Mouse (Mus musculus): ENCODE results near the gene Flt3. TPM values are rescaled to one million over a fixed set of nuclear protein-coding genes. Genes with fewer than 3 reads are reported as not detected.

Flt3 gene
- total and polyA plus RNA-seq, 2 experiments from 2014 or later, result 0.68 to 0.86 TPM

DNA sequence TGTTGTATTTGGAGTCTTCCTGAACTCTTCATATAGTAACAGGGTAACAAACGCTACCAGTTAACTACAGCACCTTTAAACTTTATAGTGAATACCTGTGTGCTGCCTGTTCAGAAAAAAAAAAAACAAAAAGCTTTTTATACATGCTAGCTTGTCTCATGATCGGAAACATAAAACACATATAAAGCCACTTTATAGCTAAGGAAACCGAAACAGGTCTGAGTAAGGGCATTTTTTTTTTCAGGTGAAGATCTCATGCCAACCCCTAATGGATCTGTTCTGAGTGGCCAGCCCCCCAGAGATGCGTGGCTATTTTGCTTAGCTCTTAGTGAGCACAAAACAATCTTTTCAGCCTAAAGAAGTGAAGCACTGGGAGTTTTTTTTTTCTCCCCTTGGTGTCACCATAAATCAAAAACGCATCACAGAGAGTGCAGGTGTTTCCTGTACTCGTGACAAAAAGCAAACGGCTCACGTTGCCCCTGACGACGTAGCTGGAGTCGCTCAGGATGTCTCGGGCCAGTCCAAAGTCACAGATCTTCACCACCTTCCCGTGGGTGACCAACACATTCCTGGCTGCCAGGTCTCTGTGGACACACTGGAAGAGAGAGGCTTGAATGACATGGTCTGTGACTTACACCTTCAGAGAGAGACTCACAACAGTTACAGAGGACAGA, 59.4 kb downstream of the Flt3 start:
- no peak for TF ChIP-seq CTCF (IDR thresholded peaks at IDR 0.05; ENCODE audit: low read depth)
- no peak for DNase-seq
- Histone ChIP-seq H3K4me2 (ENCODE audit: low read depth) (no peak overlapping the region), H3K4me1 (ENCODE audit: insufficient read depth) (no peaks in the 10 kb centered on the region), H3K27me3 (ENCODE audit: insufficient read depth, low read length) (no peaks in the 10 kb centered on the region), H3K9me3 (ENCODE audit: low read length) (no peaks in the 10 kb centered on the region), H3K4me3 (ENCODE audit: low read depth, low read length) (no peak overlapping the region), H3K36me3 (ENCODE audit: insufficient read depth) (no peaks in the 10 kb centered on the region), H3K9ac (no peak overlapping the region), H3K27ac (ENCODE audit: low read depth, low read length) (no peak overlapping the region)
- no peak for ATAC-seq
- 76% methylated on average over 13 of the region's 13 CpGs for WGBS

DNA sequence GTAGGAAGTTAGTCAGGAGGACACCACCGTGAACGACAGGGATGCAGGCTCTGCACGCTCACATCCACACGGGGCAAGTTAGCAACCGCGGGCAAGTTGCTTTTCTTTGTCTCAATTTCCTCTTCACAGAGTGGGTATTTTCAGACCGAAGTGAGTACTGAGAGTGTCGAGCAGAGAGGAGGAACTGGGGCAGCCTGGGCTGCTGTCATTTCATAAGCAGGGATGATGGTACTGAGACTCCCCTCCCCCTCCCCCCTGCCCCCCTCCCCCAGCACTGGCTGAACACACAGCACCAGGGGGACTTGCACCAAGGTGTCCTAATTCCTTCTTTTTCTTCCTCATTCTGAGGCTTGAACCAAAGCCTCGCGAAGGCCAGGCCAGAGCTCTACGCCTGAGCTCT, 60.7 kb downstream of the Flt3 start:
- H3K4me3 ChIP-seq (ENCODE audit: low read depth, low read length), result no peak overlapping the region
- H3K4me1 ChIP-seq (ENCODE audit: insufficient read depth), result no peaks in the 10 kb centered on the region
- ATAC-seq (no peak), DNase-seq (no peak)
- no peaks in the 10 kb centered on the region for H3K27me3 ChIP-seq (ENCODE audit: insufficient read depth, low read length)
- H3K36me3 ChIP-seq (ENCODE audit: insufficient read depth), result no peaks in the 10 kb centered on the region
- no peak overlapping the region for H3K4me2 ChIP-seq (ENCODE audit: low read depth)
- no peak for TF ChIP-seq CTCF (IDR thresholded peaks at IDR 0.05; ENCODE audit: low read depth)
- H3K9me3 ChIP-seq (ENCODE audit: low read length), result no peaks in the 10 kb centered on the region
- no peak overlapping the region for H3K27ac ChIP-seq (ENCODE audit: low read depth, low read length)
- no peak overlapping the region for H3K9ac ChIP-seq
- 85% methylated on average over 11 of the region's 11 CpGs for WGBS

DNA sequence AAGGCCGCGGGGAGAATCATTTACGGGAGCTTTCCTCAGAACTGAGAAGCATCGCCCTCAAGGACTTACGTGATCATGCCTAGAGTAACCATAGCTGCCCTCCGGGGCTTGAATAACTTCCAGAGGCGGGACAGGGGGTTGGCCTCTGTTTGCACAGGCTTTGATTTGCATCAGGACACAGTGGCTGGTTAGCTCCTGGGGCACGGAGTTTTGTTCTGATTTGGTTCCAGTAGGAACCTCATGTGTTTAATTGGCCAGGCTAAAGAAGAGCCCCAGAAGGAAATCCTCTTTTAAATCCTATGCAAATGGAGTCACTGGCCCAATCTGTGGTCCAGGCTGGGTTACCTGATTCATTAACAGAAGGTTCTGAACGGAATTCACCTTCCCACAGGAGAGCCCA, 61.3 kb downstream of the Flt3 start:
- no peaks in the 10 kb centered on the region for H3K36me3 ChIP-seq (ENCODE audit: insufficient read depth)
- no peak overlapping the region for H3K9ac ChIP-seq
- no peaks in the 10 kb centered on the region for H3K9me3 ChIP-seq (ENCODE audit: low read length)
- no peak for TF ChIP-seq CTCF (IDR thresholded peaks at IDR 0.05; ENCODE audit: low read depth)
- no peak overlapping the region for H3K4me3 ChIP-seq (ENCODE audit: low read depth, low read length)
- no peak for ATAC-seq
- no peak overlapping the region for H3K27ac ChIP-seq (ENCODE audit: low read depth, low read length)
- H3K4me2 ChIP-seq (ENCODE audit: low read depth), result no peak overlapping the region
- 48% methylated on average over 9 of the region's 9 CpGs for WGBS
- DNase-seq, result no peak
- no peaks in the 10 kb centered on the region for H3K4me1 ChIP-seq (ENCODE audit: insufficient read depth)
- H3K27me3 ChIP-seq (ENCODE audit: insufficient read depth, low read length), result no peaks in the 10 kb centered on the region

DNA sequence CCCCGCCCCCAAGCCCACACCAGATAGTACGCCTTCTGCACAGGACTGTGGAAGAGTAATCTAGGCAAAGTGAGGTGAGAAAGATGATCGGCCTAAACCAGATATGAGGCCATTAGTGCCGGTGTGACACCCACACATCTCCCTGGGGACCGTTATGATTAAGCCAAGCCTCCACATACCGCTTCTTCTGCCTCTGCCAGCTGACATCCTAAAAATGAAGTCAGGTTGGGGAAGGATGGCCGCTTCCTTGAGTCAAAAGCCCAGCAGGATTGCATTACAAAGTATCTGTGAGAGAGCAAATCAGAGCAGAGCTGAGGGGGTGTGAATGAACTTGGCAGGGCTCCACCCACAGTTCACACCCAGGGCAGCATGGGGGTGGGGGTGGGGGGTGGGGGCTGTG, 67.6 kb downstream of the Flt3 start:
- ATAC-seq, result no peak
- H3K4me2 ChIP-seq (ENCODE audit: low read depth), result no peak overlapping the region
- TF ChIP-seq CTCF (IDR thresholded peaks at IDR 0.05; ENCODE audit: low read depth), result no peak
- no peaks in the 10 kb centered on the region for H3K4me1 ChIP-seq (ENCODE audit: insufficient read depth)
- no peak for DNase-seq
- H3K27me3 ChIP-seq (ENCODE audit: insufficient read depth, low read length), result no peaks in the 10 kb centered on the region
- no peaks in the 10 kb centered on the region for H3K9me3 ChIP-seq (ENCODE audit: low read length)
- H3K9ac ChIP-seq, result no peak overlapping the region
- 53% methylated on average over 7 of the region's 7 CpGs for WGBS
- H3K4me3 ChIP-seq (ENCODE audit: low read depth, low read length), result no peak overlapping the region
- no peak overlapping the region for H3K27ac ChIP-seq (ENCODE audit: low read depth, low read length)
- no peaks in the 10 kb centered on the region for H3K36me3 ChIP-seq (ENCODE audit: insufficient read depth)

DNA sequence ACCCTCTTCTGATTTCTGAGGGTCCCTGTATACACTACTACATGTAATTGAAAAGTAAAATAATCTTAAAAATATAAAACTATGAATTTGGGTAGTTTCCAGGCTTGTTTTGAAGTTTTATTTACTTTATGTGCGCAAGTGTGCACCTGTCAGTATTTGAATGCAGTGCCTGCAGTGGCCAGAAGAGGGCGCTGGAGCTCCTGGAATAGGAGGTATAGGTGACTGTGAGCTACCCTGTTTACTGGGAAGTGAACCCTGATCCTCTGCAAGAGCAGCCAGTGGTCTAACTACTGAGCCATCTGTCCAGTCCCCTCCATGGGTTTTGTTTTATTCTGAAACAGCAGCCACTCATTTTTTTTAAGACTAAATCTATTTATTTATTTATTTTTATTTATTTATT, 68.7 kb downstream of the Flt3 start:
- no peak overlapping the region for H3K27ac ChIP-seq (ENCODE audit: low read depth, low read length)
- ATAC-seq (no peak), DNase-seq (peak; percentile 47)
- H3K27me3 ChIP-seq (ENCODE audit: insufficient read depth, low read length), result no peaks in the 10 kb centered on the region
- no peak overlapping the region for H3K4me2 ChIP-seq (ENCODE audit: low read depth)
- H3K4me1 ChIP-seq (ENCODE audit: insufficient read depth), result no peaks in the 10 kb centered on the region
- no peaks in the 10 kb centered on the region for H3K9me3 ChIP-seq (ENCODE audit: low read length)
- H3K9ac ChIP-seq, result no peak overlapping the region
- TF ChIP-seq CTCF (IDR thresholded peaks at IDR 0.05; ENCODE audit: low read depth), result peak; percentile 69
- no peaks in the 10 kb centered on the region for H3K36me3 ChIP-seq (ENCODE audit: insufficient read depth)
- H3K4me3 ChIP-seq (ENCODE audit: low read depth, low read length), result no peak overlapping the region
- WGBS, result 45% methylated on average over 2 of the region's 2 CpGs

DNA sequence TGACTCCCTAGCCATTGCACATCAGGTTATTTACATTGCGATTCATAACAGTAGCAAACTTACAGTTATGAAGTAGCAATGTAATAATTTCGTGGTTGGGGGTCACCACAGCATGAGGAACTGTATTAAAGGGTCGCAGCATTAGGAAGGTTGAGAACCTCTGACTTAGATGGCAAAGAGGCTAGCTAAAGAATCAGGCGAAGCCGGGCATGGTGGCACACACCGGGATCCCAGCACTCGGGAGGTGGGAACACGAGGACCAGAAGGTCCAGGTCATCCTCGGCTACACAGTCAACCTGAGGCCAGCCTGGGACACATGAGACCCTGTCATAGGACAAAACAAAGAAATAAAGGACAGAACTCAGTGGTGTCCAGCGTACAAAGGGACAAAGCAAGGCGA, 70.3 kb downstream of the Flt3 start:
- Histone ChIP-seq H3K36me3 (ENCODE audit: insufficient read depth) (no peaks in the 10 kb centered on the region), H3K9ac (no peak overlapping the region), H3K4me1 (ENCODE audit: insufficient read depth) (no peaks in the 10 kb centered on the region), H3K4me2 (ENCODE audit: low read depth) (no peak overlapping the region), H3K27ac (ENCODE audit: low read depth, low read length) (no peak overlapping the region), H3K27me3 (ENCODE audit: insufficient read depth, low read length) (no peaks in the 10 kb centered on the region), H3K9me3 (ENCODE audit: low read length) (no peaks in the 10 kb centered on the region), H3K4me3 (ENCODE audit: low read depth, low read length) (no peak overlapping the region)
- ATAC-seq, result no peak
- WGBS, result 83% methylated on average over 11 of the region's 11 CpGs
- TF ChIP-seq CTCF (IDR thresholded peaks at IDR 0.05; ENCODE audit: low read depth), result no peak
- no peak for DNase-seq

DNA sequence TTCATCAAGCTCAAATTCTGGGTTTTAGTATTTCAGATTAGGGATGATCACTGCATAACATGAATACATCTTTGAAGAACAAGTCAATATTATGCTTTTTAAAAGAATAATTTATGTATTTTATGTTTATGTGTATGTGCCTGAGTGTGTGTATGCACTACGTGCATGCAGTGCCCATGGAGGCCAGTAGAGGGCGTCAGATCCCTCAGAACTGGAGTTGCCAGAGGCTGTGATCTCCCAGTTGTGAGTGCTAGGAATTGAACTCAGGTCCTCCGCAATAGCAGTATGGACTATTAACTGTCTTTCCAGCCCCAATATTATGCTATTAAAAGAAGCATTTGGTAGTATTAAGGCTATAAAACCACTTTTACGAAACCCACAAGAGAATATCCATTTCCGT, 72.7 kb downstream of the Flt3 start:
- H3K4me2 ChIP-seq (ENCODE audit: low read depth), result no peak overlapping the region
- no peak overlapping the region for H3K27ac ChIP-seq (ENCODE audit: low read depth, low read length)
- ATAC-seq (no peak), DNase-seq (no peak)
- no peaks in the 10 kb centered on the region for H3K9me3 ChIP-seq (ENCODE audit: low read length)
- no peak for TF ChIP-seq CTCF (IDR thresholded peaks at IDR 0.05; ENCODE audit: low read depth)
- H3K9ac ChIP-seq, result no peak overlapping the region
- 92% methylated on average over 5 of the region's 5 CpGs for WGBS
- H3K36me3 ChIP-seq (ENCODE audit: insufficient read depth), result no peaks in the 10 kb centered on the region
- H3K4me1 ChIP-seq (ENCODE audit: insufficient read depth), result no peaks in the 10 kb centered on the region
- H3K27me3 ChIP-seq (ENCODE audit: insufficient read depth, low read length), result peaks cover 10% of the 10 kb centered on the region; the same call in 1 of the 2 replicates
- no peak overlapping the region for H3K4me3 ChIP-seq (ENCODE audit: low read depth, low read length)

All from forebrain, postnatal 0 days (tissue).